ENCODE assay signal across 27 mouse cellular contexts in genomic region chr15:68620417-68621214, GRCm38 (mm10).
DNase-seq lines count a peak whose midpoint lies in the region; ATAC-seq lines count a peak whose summit lies in the region.
"Had no signal": no experiment of that assay in that cellular context is flagged by ENCODE, and none has a peak within 500 bp of the region (broad histone marks: within the 10 kb centered on the region; RNA-seq: fewer than 3 reads in every experiment).

No protein-coding gene starts in this region.

- no peak overlapping the region for H3K4me2 ChIP-seq in midbrain, embryonic 11.5 days
- no peak overlapping the region for H3K4me2 ChIP-seq in midbrain, embryonic 16.5 days (ENCODE audit: low read length)
- no peak overlapping the region for H3K4me2 ChIP-seq in neural tube, embryonic 14.5 days (ENCODE audit: low read depth, low read length)
- no peak overlapping the region for H3K4me2 ChIP-seq in neural tube, embryonic 15.5 days
- H3K4me2 ChIP-seq in midbrain, embryonic 15.5 days, result no peak overlapping the region
- H3K4me2 ChIP-seq: embryonic facial prominence, embryonic 15.5 days; forebrain, embryonic 13.5 days; heart, embryonic 13.5 days; hindbrain, embryonic 14.5 days had no signal

- no peak overlapping the region for H3K9ac ChIP-seq in midbrain, embryonic 11.5 days (ENCODE audit: low read length)
- H3K9ac ChIP-seq in midbrain, embryonic 16.5 days (ENCODE audit: low read depth, low read length), result no peak overlapping the region
- no peak overlapping the region for H3K9ac ChIP-seq in neural tube, embryonic 14.5 days (replicated peaks; ENCODE audit: low read depth, low read length)
- no peak overlapping the region for H3K9ac ChIP-seq in neural tube, embryonic 15.5 days (replicated peaks)
- no peak overlapping the region for H3K9ac ChIP-seq in midbrain, embryonic 15.5 days
- H3K9ac ChIP-seq: embryonic facial prominence, embryonic 15.5 days; forebrain, embryonic 13.5 days; heart, embryonic 13.5 days; hindbrain, embryonic 14.5 days had no signal

- H3K9me3 ChIP-seq in midbrain, embryonic 11.5 days (ENCODE audit: control insufficient read depth, low read length), result no peaks in the 10 kb centered on the region
- no peaks in the 10 kb centered on the region for H3K9me3 ChIP-seq in midbrain, embryonic 16.5 days (replicated peaks; ENCODE audit: control insufficient read depth, low read length, poor library complexity, severe bottlenecking)
- H3K9me3 ChIP-seq in neural tube, embryonic 14.5 days (ENCODE audit: control insufficient read depth, low read length), result no peaks in the 10 kb centered on the region
- H3K9me3 ChIP-seq in neural tube, embryonic 15.5 days (replicated peaks), result no peaks in the 10 kb centered on the region
- no peaks in the 10 kb centered on the region for H3K9me3 ChIP-seq in midbrain, embryonic 15.5 days
- H3K9me3 ChIP-seq: embryonic facial prominence, embryonic 15.5 days; forebrain, embryonic 13.5 days; heart, embryonic 10.5 days; heart, embryonic 13.5 days had no signal

- peak; percentile 57 for ATAC-seq in midbrain, embryonic 11.5 days (ENCODE audit: low FRiP score)
- ATAC-seq in midbrain, embryonic 16.5 days, result no peak
- ATAC-seq in neural tube, embryonic 14.5 days (ENCODE audit: low read depth), result peak; percentile 17; the same call in 1 of the 2 replicates
- ATAC-seq in neural tube, embryonic 15.5 days (ENCODE audit: low FRiP score), result no peak
- 0 out of 2 replicates have a peak, but pooled peaks have one; percentile 27 for ATAC-seq in midbrain, embryonic 15.5 days (replicated peaks)
- ATAC-seq: activated CD4-positive, CD25-positive, alpha-beta regulatory T cell, adult 4 months; CD4-positive, CD25-positive, alpha-beta regulatory T cell, adult 4 months; forebrain, embryonic 13.5 days; forebrain, embryonic 16.5 days; hindbrain, postnatal 0 days; inflammation-experienced regulatory T-cells, adult 6 months had no signal

- H3K27me3 ChIP-seq in midbrain, embryonic 11.5 days (ENCODE audit: control insufficient read depth, insufficient read depth, low read length), result no peaks in the 10 kb centered on the region
- H3K27me3 ChIP-seq in midbrain, embryonic 16.5 days (ENCODE audit: control insufficient read depth, insufficient read depth, low read depth, low read length), result no peaks in the 10 kb centered on the region
- no peaks in the 10 kb centered on the region for H3K27me3 ChIP-seq in neural tube, embryonic 14.5 days (ENCODE audit: control insufficient read depth, insufficient read depth, low read length)
- H3K27me3 ChIP-seq in neural tube, embryonic 15.5 days (replicated peaks), result no peaks in the 10 kb centered on the region
- H3K27me3 ChIP-seq in midbrain, embryonic 15.5 days (replicated peaks), result no peaks in the 10 kb centered on the region
- H3K27me3 ChIP-seq: embryonic facial prominence, embryonic 15.5 days; forebrain, embryonic 13.5 days; heart, embryonic 13.5 days had no signal

- no peaks in the 10 kb centered on the region for H3K4me1 ChIP-seq in midbrain, embryonic 11.5 days (ENCODE audit: control insufficient read depth, insufficient read depth, low read length)
- H3K4me1 ChIP-seq in midbrain, embryonic 16.5 days (ENCODE audit: control insufficient read depth, insufficient read depth, low read length), result no peaks in the 10 kb centered on the region
- no peaks in the 10 kb centered on the region for H3K4me1 ChIP-seq in neural tube, embryonic 14.5 days (ENCODE audit: control insufficient read depth, insufficient read depth, low read length)
- no peaks in the 10 kb centered on the region for H3K4me1 ChIP-seq in neural tube, embryonic 15.5 days
- H3K4me1 ChIP-seq in midbrain, embryonic 15.5 days, result no peaks in the 10 kb centered on the region
- H3K4me1 ChIP-seq: embryonic facial prominence, embryonic 15.5 days; forebrain, embryonic 13.5 days; heart, embryonic 10.5 days; heart, embryonic 13.5 days had no signal

- 69% methylated on average over 6 of the region's 6 CpGs for WGBS in midbrain, embryonic 11.5 days
- WGBS in midbrain, embryonic 16.5 days, result 50% methylated on average over 6 of the region's 6 CpGs
- 69% methylated on average over 6 of the region's 6 CpGs for WGBS in neural tube, embryonic 14.5 days
- WGBS in neural tube, embryonic 15.5 days, result 66% methylated on average over 6 of the region's 6 CpGs
- WGBS in midbrain, embryonic 15.5 days, result 63% methylated on average over 6 of the region's 6 CpGs

- no peak for DNase-seq in midbrain, embryonic 11.5 days (ENCODE audit: low spot score, missing footprints)
- no peak for DNase-seq in thymus, postnatal 4 days
- DNase-seq in embryo, embryonic 11 days, result no peak
- DNase-seq: adrenal gland, adult 8-10 months; adrenal gland, postnatal 25 days; cerebellum, adult 18-20 months; cerebellum, adult 9-10 months; cerebellum, postnatal 14 days; gastrocnemius, postnatal 10 days; gastrocnemius, postnatal 36 days; heart, adult 2 months; heart, postnatal 14 days; heart, postnatal 4 days had no signal

- no peaks in the 10 kb centered on the region for H3K36me3 ChIP-seq in midbrain, embryonic 11.5 days (ENCODE audit: control insufficient read depth, insufficient read depth, low read length)
- no peaks in the 10 kb centered on the region for H3K36me3 ChIP-seq in midbrain, embryonic 16.5 days (ENCODE audit: control insufficient read depth, insufficient read depth, low read length)
- no peaks in the 10 kb centered on the region for H3K36me3 ChIP-seq in neural tube, embryonic 14.5 days (ENCODE audit: control insufficient read depth, insufficient read depth, low read length)
- H3K36me3 ChIP-seq in neural tube, embryonic 15.5 days, result no peaks in the 10 kb centered on the region
- H3K36me3 ChIP-seq in midbrain, embryonic 15.5 days (replicated peaks), result no peaks in the 10 kb centered on the region
- H3K36me3 ChIP-seq: embryonic facial prominence, embryonic 15.5 days; heart, embryonic 10.5 days; heart, embryonic 13.5 days had no signal

- no peak overlapping the region for H3K27ac ChIP-seq in midbrain, embryonic 11.5 days (ENCODE audit: low read depth, low read length)
- no peak overlapping the region for H3K27ac ChIP-seq in midbrain, embryonic 16.5 days (ENCODE audit: low read length)
- H3K27ac ChIP-seq in neural tube, embryonic 14.5 days (ENCODE audit: low read depth, low read length), result no peak overlapping the region
- H3K27ac ChIP-seq in neural tube, embryonic 15.5 days (replicated peaks), result no peak overlapping the region
- no peak overlapping the region for H3K27ac ChIP-seq in midbrain, embryonic 15.5 days
- H3K27ac ChIP-seq: embryonic facial prominence, embryonic 15.5 days; forebrain, embryonic 13.5 days; heart, adult 2 months; heart, embryonic 10.5 days; heart, embryonic 13.5 days; hindbrain, embryonic 14.5 days; hindbrain, postnatal 0 days had no signal

- H3K4me3 ChIP-seq in midbrain, embryonic 11.5 days (ENCODE audit: low read depth, low read length), result no peak overlapping the region
- H3K4me3 ChIP-seq in midbrain, embryonic 16.5 days (ENCODE audit: low read depth, low read length), result no peak overlapping the region
- H3K4me3 ChIP-seq in neural tube, embryonic 14.5 days (ENCODE audit: low read depth, low read length), result no peak overlapping the region
- no peak overlapping the region for H3K4me3 ChIP-seq in neural tube, embryonic 15.5 days (replicated peaks)
- no peak overlapping the region for H3K4me3 ChIP-seq in midbrain, embryonic 15.5 days
- H3K4me3 ChIP-seq: embryonic facial prominence, embryonic 15.5 days; forebrain, embryonic 13.5 days; heart, adult 2 months; heart, embryonic 10.5 days; heart, embryonic 13.5 days had no signal

Comparison
In these comparisons a context has a peak if more than half of its experiments do, and no peak if none do; other contexts are left out.
1. ATAC-seq: peak in midbrain, embryonic 11.5 days (single experiment), neural tube, embryonic 14.5 days (single experiment) and midbrain, embryonic 15.5 days (single experiment); none in midbrain, embryonic 16.5 days (single experiment) and neural tube, embryonic 15.5 days (single experiment).